Mouse (Mus musculus): ENCODE measurements at regions not wholly inside any gene's neighbourhood (a gene's known extent, or its start where the extent isn't known, plus 50 kb on each side); places are given as distances from the start of the nearest gene placed in this dataset.

GRCm38 (mm10) chr2:50739599-50739979 is 409.3 kb downstream of the Rnd3 start:
- TF ChIP-seq POLR2A (IDR thresholded peaks at IDR 0.05; ENCODE audit: borderline replicate concordance, extremely low read depth, insufficient read depth, insufficient read length, poor library complexity, severe bottlenecking) (no peak), CTCF (IDR thresholded peaks at IDR 0.05; ENCODE audit: borderline replicate concordance, extremely low read depth, insufficient read depth, insufficient read length) (no peak)

Measured in brain, embryonic 14.5 days (tissue).